Mouse (Mus musculus): Measurements from ENCODE around the gene Wwtr1.

DNA sequence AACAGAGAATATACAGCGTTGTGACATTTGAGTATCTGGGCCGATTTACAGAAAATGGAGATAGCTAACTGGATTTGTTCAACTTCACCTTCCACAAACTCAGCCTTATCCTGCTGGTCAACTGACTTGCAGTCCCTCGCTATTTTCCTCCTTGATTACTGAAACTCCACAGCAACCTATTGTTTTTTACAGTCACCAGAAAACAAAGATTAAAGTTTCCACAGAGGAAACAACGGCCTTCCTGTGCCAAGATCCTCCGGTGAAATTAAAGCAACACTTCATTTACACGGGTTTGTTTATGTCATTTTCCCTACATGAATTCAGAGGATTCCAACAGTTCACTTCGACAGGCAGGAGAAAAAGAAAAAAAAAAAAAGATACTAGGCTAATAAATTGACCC, 34.5 kb downstream of the Wwtr1 start:
- TF ChIP-seq GATA1 (IDR thresholded peaks at IDR 0.05; ENCODE audit: borderline replicate concordance, low read length): no peak
- no peak for TF ChIP-seq FLI1 (IDR thresholded peaks at IDR 0.05; ENCODE audit: low read length)
